Mouse (Mus musculus): ENCODE measurements around the gene Cyp2j6. TPM values are rescaled to one million over a fixed set of nuclear protein-coding genes. Genes with fewer than 3 reads are reported as not detected.

Cyp2j6 gene
- total and polyA plus RNA-seq, 2 experiments = 14.0 to 56.9 TPM

- peaks cover 31% of the 10 kb centered on the region for H3K36me3 ChIP-seq (ENCODE audit: control insufficient read depth, insufficient read depth, low read length)
- no peaks in the 10 kb centered on the region for H3K27me3 ChIP-seq (ENCODE audit: control insufficient read depth, insufficient read depth, low read length)
- DNase-seq (ENCODE audit: extremely low read depth, low read depth, low spot score) = no peak
- no peak overlapping the region for H3K27ac ChIP-seq (replicated peaks; ENCODE audit: insufficient read depth, low read depth, low read length)
- TF ChIP-seq POLR2A (IDR thresholded peaks at IDR 0.05; ENCODE audit: extremely low read depth, insufficient read depth, low read length) (no peak), CTCF (IDR thresholded peaks at IDR 0.05; ENCODE audit: low read depth, low read length) (no peak)
- no peak overlapping the region for H3K4me3 ChIP-seq (ENCODE audit: insufficient read depth, low read depth, low read length)
- no peaks in the 10 kb centered on the region for H3K79me2 ChIP-seq (ENCODE audit: control insufficient read depth, insufficient read depth, low read length)
- WGBS = 60% methylated on average over 3 of the region's 3 CpGs
- H3K9ac ChIP-seq (ENCODE audit: low read depth, low read length) = no peak overlapping the region
- no peaks in the 10 kb centered on the region for H3K4me1 ChIP-seq (ENCODE audit: control insufficient read depth, insufficient read depth, low read length)
Measured at GRCm38 (mm10) chr4:96569442-96569841, 16.0 kb upstream of the Cyp2j6 start.

DNA sequence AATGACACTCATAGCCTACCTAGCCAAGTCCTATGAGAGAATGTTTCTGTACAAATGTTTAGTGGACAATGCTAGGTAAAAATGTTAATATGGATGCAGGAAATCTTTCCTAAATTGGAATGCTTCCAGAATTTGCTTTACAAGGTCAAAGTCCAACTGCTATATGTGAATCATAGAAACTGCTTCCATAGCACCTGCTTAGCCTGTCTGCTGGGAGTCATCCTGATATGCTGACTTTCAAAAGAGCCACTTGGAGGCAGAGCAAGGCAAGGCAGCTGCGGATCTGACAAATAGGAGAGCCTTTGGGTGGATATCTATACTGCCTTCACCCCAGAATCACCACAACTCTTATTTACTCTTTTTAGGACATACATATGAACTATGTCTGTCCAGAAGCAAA, 14.5 kb upstream of the Cyp2j6 start:
- WGBS = 83% methylated on average over 1 of the region's 1 CpGs
- no peaks in the 10 kb centered on the region for H3K27me3 ChIP-seq (ENCODE audit: control insufficient read depth, insufficient read depth, low read length)
- H3K79me2 ChIP-seq (ENCODE audit: control insufficient read depth, insufficient read depth, low read length) = no peaks in the 10 kb centered on the region
- no peak overlapping the region for H3K4me3 ChIP-seq (ENCODE audit: insufficient read depth, low read depth, low read length)
- DNase-seq (ENCODE audit: extremely low read depth, low read depth, low spot score) = no peak
- H3K4me1 ChIP-seq (ENCODE audit: control insufficient read depth, insufficient read depth, low read length) = no peaks in the 10 kb centered on the region
- H3K9ac ChIP-seq (ENCODE audit: low read depth, low read length) = no peak overlapping the region
- H3K36me3 ChIP-seq (ENCODE audit: control insufficient read depth, insufficient read depth, low read length) = peaks cover 26% of the 10 kb centered on the region
- TF ChIP-seq POLR2A (IDR thresholded peaks at IDR 0.05; ENCODE audit: extremely low read depth, insufficient read depth, low read length) (no peak), CTCF (IDR thresholded peaks at IDR 0.05; ENCODE audit: low read depth, low read length) (no peak)
- no peak overlapping the region for H3K27ac ChIP-seq (replicated peaks; ENCODE audit: insufficient read depth, low read depth, low read length)

GRCm38 (mm10) chr4:96565808-96566207, 12.3 kb upstream of the Cyp2j6 start:
- no peaks in the 10 kb centered on the region for H3K27me3 ChIP-seq (ENCODE audit: control insufficient read depth, insufficient read depth, low read length)
- TF ChIP-seq POLR2A (IDR thresholded peaks at IDR 0.05; ENCODE audit: extremely low read depth, insufficient read depth, low read length) (no peak), CTCF (IDR thresholded peaks at IDR 0.05; ENCODE audit: low read depth, low read length) (no peak)

DNA sequence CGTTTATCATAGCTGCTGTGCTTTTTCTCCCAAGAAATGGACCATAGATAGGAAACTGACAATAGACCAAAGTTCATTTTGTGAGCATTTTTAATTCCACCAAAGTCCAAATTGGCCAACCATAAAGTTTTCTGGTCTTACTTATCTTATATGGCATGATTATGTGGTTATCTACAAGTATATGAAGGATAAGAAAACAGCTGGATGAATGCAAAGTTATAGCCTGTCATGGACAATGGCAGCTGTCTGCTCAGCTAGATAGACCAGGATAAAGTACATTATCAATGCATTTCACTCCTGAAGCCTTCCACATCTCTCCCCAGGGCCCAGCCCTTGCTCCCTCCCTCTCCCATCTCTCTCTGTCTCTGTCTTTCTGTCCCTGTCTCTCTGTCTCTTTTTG, 7.0 kb upstream of the Cyp2j6 start:
- H3K27me3 ChIP-seq (ENCODE audit: control insufficient read depth, insufficient read depth, low read length) = no peaks in the 10 kb centered on the region
- TF ChIP-seq CTCF (IDR thresholded peaks at IDR 0.05; ENCODE audit: low read depth, low read length) (no peak), POLR2A (IDR thresholded peaks at IDR 0.05; ENCODE audit: extremely low read depth, insufficient read depth, low read length) (no peak)
- 87% methylated on average over 1 of the region's 1 CpGs for WGBS
- no peak overlapping the region for H3K9ac ChIP-seq (ENCODE audit: low read depth, low read length)
- H3K36me3 ChIP-seq (ENCODE audit: control insufficient read depth, insufficient read depth, low read length) = peaks cover 1% of the 10 kb centered on the region; the same call in 1 of the 2 replicates
- no peaks in the 10 kb centered on the region for H3K4me1 ChIP-seq (ENCODE audit: control insufficient read depth, insufficient read depth, low read length)
- no peak overlapping the region for H3K4me3 ChIP-seq (ENCODE audit: insufficient read depth, low read depth, low read length)
- H3K79me2 ChIP-seq (ENCODE audit: control insufficient read depth, insufficient read depth, low read length) = no peaks in the 10 kb centered on the region
- no peak for DNase-seq (ENCODE audit: extremely low read depth, low read depth, low spot score)
- H3K27ac ChIP-seq (replicated peaks; ENCODE audit: insufficient read depth, low read depth, low read length) = no peak overlapping the region

More at GRCm38 (mm10) chr4:96565808-96566207, 12.3 kb upstream of the Cyp2j6 start:
- H3K36me3 ChIP-seq (ENCODE audit: control insufficient read depth, insufficient read depth, low read length) = peaks cover 19% of the 10 kb centered on the region
- no peak overlapping the region for H3K9ac ChIP-seq (ENCODE audit: low read depth, low read length)
- H3K4me3 ChIP-seq (ENCODE audit: insufficient read depth, low read depth, low read length) = no peak overlapping the region
- no peak overlapping the region for H3K27ac ChIP-seq (replicated peaks; ENCODE audit: insufficient read depth, low read depth, low read length)
- DNase-seq (ENCODE audit: extremely low read depth, low read depth, low spot score) = no peak
- H3K79me2 ChIP-seq (ENCODE audit: control insufficient read depth, insufficient read depth, low read length) = no peaks in the 10 kb centered on the region
- H3K4me1 ChIP-seq (ENCODE audit: control insufficient read depth, insufficient read depth, low read length) = no peaks in the 10 kb centered on the region

DNA sequence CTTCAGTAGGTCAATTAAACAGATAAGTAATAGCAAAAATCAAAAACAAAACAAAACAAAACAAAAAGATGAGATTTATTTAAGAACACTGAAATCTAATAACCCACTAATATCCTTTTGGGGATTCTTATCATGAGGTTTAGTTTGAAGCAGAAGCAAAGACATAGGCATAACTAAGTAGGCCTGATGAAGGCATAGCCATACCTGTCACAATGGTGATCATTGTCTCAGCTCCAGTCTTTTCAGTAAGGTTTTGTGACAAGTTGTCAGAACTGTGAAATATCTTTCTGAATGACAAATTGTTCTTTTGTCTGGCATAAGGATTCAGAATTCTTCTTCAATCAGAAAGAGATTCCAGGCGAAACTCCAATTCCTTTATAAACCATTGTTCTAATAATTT, 6.3 kb upstream of the Cyp2j6 start:
- DNase-seq (ENCODE audit: extremely low read depth, low read depth, low spot score) = no peak
- no peaks in the 10 kb centered on the region for H3K4me1 ChIP-seq (ENCODE audit: control insufficient read depth, insufficient read depth, low read length)
- H3K9ac ChIP-seq (ENCODE audit: low read depth, low read length) = no peak overlapping the region
- 92% methylated on average over 1 of the region's 1 CpGs for WGBS
- H3K4me3 ChIP-seq (ENCODE audit: insufficient read depth, low read depth, low read length) = no peak overlapping the region
- no peak overlapping the region for H3K27ac ChIP-seq (replicated peaks; ENCODE audit: insufficient read depth, low read depth, low read length)
- no peaks in the 10 kb centered on the region for H3K79me2 ChIP-seq (ENCODE audit: control insufficient read depth, insufficient read depth, low read length)
- H3K27me3 ChIP-seq (ENCODE audit: control insufficient read depth, insufficient read depth, low read length) = no peaks in the 10 kb centered on the region
- peaks cover 1% of the 10 kb centered on the region; the same call in 1 of the 2 replicates for H3K36me3 ChIP-seq (ENCODE audit: control insufficient read depth, insufficient read depth, low read length)
- TF ChIP-seq POLR2A (IDR thresholded peaks at IDR 0.05; ENCODE audit: extremely low read depth, insufficient read depth, low read length) (no peak), CTCF (IDR thresholded peaks at IDR 0.05; ENCODE audit: low read depth, low read length) (no peak)

DNA sequence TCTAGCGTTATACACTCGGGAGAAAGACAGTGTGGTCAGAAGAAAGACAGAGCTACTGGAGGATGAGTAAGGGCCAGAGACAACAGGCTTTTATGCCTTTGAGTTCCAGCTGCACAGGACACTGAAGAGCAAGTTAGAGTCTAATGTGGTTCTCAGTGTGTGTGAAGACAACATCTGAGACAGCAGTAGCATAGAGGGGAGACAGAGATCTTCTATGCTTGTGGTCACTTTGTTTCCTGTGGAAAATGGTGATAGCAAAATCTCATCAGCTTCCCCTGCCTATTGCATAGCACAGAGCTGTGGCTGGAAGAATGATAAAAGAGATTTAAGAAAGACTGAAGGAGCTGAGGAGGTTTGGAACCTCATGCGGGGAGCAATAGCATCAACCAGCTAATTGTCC, 1.8 kb downstream of the Cyp2j6 start:
- H3K79me2 ChIP-seq (ENCODE audit: control insufficient read depth, insufficient read depth, low read length) = peaks cover 5% of the 10 kb centered on the region; the same call in 1 of the 2 replicates
- TF ChIP-seq CTCF (IDR thresholded peaks at IDR 0.05; ENCODE audit: low read depth, low read length) (no peak), POLR2A (IDR thresholded peaks at IDR 0.05; ENCODE audit: extremely low read depth, insufficient read depth, low read length) (no peak)
- WGBS = 89% methylated on average over 3 of the region's 3 CpGs
- H3K4me3 ChIP-seq (ENCODE audit: insufficient read depth, low read depth, low read length) = no peak overlapping the region
- no peaks in the 10 kb centered on the region for H3K27me3 ChIP-seq (ENCODE audit: control insufficient read depth, insufficient read depth, low read length)
- no peak for DNase-seq (ENCODE audit: extremely low read depth, low read depth, low spot score)
- H3K27ac ChIP-seq (replicated peaks; ENCODE audit: insufficient read depth, low read depth, low read length) = no peak overlapping the region
- no peaks in the 10 kb centered on the region for H3K36me3 ChIP-seq (ENCODE audit: control insufficient read depth, insufficient read depth, low read length)
- peaks cover 7% of the 10 kb centered on the region; the same call in 1 of the 2 replicates for H3K4me1 ChIP-seq (ENCODE audit: control insufficient read depth, insufficient read depth, low read length)
- no peak overlapping the region for H3K9ac ChIP-seq (ENCODE audit: low read depth, low read length)

Measured in liver, adult 2 months (tissue).